Mouse (Mus musculus) left cerebral cortex, postnatal 10 days (tissue): ENCODE data around the gene Rbpj. TPM values are rescaled to one million over a fixed set of nuclear protein-coding genes. Genes with fewer than 3 reads are reported as not detected.

Source experiments
- DNase-seq, 2 experiments: peaks; one replicate each; pipeline ENCODE4 v3.0.0; 2021 to 2022; ENCODE audit warnings: low spot score in 2 of 2, mixed read lengths in 1 of 2; ENCODE audit errors: extremely low spot score in 1 of 2
- intact Hi-C: fragments of 180-260 bp; cut with DNase I; formaldehyde crosslinking; loops from one replicate; pipeline ENCODE4 v1.15.1; 2025
- total RNA-seq, 2 experiments: library from RNA; stranded (reverse); gene quantifications; 2 replicates each; pipeline ENCODE4 v1.2.3; 2021

Rbpj gene
- total RNA-seq, 2 experiments from 2014 or later: 23.3 to 24.6 TPM

DNA sequence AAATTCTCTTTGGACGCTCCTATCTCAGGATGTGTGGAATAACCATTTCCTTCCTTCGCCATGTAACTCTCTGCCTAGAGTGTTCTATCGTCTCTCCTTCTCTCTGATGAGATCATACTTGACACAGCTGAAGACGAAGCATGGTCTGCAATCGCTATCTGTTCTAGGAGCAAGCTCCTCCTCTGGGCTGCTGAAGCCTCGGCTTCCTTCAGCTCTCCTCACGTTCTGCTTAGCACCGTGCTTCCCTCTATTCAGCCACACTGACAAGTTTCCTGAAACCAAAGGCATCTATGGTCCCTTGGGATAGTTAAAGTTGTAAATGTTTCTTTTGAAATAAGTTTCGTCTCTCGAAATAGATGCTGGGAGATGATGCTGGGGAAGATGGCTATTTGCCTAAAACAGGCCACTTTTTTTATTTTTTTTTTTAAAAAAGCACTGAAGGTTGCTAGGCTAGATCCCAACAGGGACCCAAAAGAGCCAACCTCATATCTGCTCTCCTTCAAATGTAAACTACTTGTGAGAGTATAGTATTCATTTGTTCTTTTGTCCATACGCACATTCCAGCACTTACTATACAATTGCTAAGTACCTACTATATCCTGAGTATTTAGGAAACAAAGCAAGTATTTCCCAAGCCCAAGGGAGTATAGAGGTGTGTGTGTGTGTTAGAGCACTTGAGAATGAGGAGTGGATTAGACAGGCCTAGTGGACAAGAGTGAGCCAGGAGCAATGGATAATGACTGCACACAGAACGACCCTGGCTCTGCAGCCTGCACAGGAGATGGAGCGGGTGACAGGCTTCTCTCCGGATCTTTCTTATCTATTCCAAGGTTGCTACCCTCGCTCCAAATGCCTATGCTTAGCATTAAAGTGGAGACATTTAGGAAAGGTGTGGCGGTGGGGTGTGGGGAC, 726 bp downstream of the Rbpj start:
- intact Hi-C loops: no loop called here
- DNase-seq: no peak

DNA sequence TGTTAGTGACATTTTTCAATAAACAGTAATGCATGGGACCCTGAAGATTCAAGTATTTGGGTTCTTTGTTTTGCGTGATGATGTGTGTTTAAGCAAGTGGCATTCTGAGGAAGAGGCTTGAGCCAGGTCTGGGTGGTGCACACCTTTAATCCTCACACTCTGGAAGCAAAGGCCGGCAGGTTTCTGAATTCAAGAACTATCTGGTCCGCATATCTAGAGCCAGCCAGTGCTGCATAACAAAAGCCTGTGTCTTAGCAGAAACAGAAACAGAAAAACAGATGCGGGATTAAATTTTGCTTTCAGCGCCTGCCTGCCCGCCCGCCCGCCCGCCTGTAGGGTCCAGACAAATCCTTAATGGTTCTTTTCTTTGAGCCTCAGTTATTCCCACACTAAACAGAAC, 1.6 kb downstream of the Rbpj start:
- intact Hi-C loops: no loop called here
- DNase-seq: no peak

DNA sequence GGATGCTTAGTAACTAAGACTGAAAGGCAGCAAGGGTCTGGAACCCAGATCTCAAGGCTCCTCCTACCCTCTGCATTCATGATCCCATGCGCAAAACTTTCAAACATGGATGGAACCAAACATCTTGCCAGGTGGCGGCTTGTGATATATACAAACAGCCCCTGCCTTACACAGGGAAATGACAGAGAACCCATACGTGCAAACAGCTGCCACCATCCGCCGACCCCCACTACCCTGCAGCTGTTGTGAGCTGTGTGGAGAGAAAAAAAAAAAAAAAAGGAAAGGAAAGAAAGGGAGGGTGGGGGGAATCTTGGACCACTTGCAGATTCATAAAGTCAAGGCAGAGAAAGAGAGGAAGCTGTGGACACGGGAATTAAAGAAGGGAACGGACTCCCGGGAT, 2.4 kb downstream of the Rbpj start:
- DNase-seq: no peak
- intact Hi-C loops: no loop called here

DNA sequence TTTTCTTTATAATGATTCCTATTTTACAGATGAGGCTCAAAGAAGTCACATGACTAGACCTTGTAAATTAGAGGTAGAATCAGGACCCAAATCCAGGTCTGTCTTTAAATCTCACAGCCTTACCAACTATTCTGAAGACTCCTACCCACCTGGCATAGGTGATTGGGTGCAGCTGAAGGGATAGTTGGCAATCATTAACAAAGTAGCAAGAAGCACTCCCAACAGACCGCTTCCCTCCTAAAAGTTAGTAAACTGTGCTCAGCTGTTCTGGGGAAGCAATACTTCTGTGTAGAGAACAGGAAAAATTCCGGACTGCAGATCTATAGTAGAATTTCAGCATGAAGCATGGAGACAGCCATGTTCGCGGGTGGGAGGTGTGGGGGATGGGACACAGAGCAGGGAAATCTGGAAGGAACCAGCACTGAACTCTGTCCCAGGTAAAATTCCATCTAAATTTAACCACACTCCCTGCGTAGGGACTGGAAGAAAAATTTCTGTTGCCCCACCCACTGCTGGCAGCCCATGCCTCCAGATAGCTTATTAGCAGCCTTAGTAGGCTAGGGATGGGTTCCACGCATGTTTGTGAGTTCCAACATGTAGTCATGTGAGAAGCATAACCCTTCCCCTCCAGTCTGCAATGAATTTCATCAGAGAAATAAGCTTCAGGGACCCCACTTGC, 3.3 kb downstream of the Rbpj start:
- DNase-seq: no peak
- intact Hi-C loops: no loop called here

DNA sequence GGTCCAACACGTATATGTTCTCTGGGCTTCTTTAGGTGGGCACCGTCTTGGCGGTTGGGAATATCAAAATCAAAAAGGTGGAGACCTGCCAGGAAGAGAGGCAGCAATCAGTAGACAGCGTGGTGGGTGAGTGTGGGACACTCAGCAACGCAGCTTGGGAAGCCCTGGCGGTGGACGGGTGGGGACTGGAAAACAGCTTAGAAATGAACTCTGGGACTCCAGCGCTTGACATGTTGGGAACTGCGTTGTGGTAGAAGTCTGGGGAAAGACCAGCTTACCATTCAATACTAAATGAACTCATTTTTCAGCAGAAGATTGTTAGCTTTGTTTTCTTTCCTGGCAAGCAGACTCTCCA, 3.8 kb downstream of the Rbpj start:
- intact Hi-C loops: no loop called here
- DNase-seq: no peak

DNA sequence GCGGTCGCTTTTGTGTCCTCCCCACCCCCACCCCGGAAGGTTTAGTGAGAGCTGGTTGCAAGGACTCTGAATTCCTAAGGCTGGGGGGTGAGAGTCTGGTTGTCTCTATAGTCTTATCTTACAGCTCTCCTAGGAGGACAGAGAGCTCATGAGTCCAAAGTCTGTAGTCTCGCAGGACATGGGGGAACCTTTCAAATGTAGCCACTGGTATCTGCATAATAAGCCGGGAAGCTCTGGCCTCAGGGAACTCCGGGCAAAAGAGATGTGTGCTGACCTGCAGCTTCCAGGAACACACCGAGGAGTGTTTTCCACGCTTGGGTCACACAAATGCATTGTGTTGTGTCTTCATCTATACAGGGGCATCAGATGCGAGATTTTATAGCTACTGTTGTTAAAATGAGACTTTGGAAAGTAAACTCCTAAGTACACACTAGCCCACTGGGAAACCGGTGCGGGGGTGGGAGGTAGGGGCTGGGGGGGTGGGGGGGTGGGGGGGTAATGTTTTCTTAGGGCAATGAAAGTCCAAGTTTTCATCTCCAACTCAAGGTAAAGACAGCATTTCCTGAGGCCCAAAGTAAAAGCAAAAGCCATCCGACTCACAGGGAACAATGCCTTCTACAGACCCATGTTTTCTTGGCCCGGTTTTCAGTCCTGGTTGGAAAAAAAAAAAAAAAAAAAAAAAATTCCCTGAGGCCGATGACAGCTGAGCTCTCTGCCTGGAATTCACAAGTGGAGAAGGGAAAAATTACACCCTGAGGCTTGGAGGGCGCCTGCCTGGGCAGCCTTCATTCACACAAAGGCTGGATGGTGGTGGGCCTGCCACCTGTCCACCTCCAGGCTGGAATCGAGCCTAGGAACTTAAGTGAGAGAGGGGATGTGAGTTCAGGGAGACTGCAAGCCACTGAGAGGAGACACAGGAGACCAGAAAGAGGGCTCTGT, 4.5 kb downstream of the Rbpj start:
- intact Hi-C loops: no loop called here
- no peak for DNase-seq

DNA sequence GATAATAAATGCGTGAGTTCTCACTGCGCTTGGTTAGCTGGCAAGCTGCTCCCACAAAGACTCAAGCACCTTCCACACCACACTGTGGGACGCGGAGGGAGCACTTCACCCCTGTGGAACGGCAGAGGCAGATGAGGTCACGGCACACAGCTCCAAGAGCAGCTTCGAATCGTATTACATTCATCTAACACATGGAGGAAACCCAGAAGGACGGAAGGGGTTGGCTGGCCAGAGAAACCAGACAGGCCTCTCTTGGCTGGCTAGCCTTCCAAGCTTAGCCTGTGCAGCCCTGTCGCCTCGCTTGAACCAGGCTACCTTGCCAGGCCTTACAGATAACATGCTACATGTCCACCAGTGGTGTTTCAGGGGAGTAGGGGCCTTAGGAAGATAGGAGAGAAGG, 6.5 kb downstream of the Rbpj start:
- intact Hi-C loops: no loop called here
- DNase-seq: no peak

DNA sequence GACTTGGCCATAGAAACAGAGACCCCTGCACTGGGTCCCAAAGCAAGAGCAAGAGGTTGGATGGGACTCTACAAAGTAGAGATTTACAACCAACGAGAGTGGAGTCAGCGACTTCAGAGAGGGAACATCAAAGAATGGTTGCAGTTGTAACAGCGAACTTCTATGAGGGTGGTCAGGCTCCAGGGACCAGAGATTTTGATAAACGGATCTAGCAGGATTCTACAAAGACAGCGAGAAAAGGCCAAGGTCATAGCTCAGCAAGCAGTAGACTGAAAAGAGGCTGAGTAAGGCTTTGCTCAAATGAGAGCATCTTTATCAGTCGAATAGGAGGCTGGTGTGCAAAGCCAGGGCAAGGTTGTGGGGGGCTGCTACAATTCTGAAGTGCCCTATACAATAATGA, 13.2 kb downstream of the Rbpj start:
- intact Hi-C loops: no loop called here
- DNase-seq: no peak

DNA sequence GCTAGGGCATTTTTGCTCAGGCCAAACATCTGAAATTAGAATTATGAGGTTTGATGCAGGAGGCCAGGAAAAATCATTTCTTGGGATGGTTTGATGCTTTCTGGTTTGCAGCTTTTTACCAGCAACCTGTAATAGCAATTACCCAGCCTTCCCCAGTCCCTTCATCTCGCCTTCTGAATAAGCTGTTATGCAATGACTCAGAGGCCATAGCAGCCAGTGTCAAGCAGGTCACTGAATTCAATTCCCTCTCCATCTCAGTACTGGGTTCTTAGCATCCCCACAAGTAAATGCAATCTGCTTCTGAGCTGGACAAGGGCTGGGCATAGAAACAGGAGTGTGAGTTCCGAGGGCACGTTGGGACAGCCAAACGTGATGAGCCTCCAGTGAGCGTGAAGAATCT, 13.9 kb downstream of the Rbpj start:
- intact Hi-C loops: no loop called here
- no peak for DNase-seq

DNA sequence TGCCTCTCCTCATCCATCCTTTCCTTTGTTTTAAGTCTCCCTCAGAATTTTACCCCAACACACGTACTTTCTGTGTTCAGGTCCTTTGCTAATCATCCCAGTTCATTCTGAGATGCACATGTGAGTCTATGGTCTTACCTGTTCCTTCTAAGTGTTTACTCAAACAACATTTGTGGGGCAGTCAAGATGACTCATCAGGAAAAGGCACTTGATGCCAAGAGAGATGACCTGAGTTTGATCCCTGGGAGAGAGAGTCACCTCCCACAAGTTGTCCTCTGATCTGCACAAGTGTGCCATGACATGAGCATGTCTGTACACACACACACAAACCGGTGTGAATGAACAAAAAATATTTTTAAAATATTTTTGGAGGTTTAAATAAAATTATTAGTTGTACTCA, 15.1 kb downstream of the Rbpj start:
- DNase-seq: no peak
- intact Hi-C loops: no loop called here

DNA sequence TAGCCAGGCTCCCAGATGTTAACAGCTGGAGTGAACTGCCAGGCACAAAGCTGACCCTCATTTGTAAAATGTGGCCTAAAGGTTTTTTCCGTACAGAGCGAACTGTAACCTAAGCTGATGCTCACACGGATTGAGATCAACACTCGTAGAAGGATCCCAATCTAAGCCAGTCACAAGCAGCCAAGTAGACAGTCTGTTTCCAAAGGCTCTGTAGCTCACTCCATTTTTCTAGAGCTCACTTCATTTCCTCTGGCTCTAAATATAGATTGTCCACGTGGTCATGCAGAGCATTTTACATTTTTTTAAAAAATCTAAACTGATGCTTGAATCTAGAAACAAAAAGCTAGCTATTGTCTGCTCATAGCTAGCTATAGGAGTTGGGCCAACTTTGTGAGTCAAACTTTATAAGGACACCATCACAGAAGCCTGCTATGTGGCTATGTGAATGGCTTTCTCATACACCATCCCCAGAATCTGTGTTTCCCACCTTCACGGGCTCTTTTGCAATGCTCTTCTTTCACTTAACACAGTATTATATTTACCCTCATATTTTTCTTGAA, 19.2 kb downstream of the Rbpj start:
- intact Hi-C loops: no loop called here
- DNase-seq: no peak

DNA sequence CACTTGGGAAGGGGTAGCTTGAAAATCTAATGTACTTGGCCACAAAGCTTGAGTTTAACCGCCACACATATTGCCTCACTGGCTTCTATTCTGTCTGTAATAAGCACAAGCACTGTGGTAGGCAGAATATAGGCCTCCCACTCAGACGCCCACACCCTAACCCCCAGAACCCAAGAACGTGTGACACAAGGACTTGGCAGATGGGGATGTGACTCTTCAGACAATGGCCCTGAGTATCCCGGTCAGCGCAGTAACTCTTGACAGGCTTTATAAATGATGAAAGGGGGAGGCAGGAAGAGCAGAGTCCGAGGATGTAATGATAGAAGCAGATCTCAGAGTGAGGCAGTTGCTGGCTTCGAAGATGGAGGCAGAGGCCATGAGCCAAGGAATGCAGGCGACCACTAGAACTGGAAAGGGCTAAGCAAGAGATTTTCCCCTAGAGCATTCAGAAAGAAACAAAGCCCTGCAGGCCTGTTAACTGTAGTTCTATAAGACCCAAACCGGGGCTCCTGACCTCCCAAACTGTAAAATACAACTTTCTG, 20.1 kb downstream of the Rbpj start:
- no peak for DNase-seq
- intact Hi-C loops: no loop called here

DNA sequence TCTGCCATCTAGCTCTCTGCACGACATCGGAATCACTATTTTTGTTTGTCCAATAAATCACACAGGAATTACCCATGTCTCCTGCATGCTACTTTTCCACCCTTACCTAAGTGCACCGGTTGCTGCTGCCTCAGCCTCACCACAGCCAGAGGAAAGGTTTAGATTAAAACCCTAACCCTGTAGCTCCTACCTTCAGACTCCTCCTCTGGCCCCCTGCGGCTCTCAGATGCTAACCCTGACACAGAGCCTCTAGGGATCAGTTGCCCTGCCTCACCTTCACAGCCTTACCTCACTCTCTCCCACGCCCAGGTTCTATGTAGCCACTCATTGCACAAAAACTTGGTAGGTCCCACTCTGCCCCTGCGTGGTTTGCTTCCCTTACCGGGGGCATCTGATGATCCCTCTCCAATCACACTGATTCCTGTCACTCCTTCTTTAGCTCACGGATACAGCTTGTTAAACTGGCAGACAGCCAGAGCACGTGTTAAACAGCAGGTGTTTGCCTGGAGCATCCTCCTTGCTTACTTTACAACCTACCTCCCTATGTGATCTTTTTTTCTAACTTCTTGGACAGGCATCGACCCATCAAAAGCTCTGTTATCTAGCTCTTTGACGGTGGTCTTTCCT, 21.1 kb downstream of the Rbpj start:
- intact Hi-C loops: no loop called here

DNA sequence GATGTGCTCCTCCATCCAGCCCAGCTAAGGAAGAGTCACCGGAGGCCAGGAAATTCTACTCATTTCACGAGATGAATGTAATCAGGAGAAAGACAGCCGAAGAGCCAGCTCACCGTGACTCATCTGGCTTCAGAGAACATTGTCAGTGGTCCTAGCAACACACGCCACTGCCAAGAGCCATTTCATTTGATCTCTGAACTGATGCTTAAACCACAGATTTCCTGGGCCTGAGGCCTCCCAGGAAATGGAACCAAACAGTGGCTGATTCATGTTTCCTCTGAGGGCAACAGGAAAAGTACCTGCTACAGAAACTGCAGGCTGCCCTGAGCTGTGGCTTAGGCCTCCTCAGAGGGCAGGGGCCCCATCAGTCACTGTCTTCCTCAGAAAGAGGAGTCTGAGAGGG, 24.7 kb downstream of the Rbpj start:
- intact Hi-C loops: no loop called here

More for the DNA sequence above, 21.1 kb downstream of the Rbpj start:
- no peak for DNase-seq

DNA sequence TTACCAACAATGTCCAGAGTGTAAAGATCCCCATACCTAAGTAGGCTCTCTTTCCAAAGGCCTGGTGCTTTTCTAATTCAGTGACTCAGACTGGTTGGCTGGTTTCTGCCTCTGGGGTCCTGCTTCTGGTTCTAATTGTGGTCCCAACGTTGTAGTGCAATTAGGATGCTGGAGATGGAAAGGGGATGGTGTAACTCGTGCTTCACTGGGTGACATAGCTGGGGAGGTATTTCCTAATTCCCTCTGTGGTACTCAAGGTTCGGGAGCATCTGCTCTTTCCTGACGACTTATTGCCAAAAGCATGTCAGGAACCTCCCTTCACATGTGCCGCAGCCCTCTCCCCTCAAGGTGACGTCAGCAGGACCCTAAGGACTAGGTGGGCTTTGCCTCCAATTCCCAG, 27.8 kb downstream of the Rbpj start:
- intact Hi-C loops: no loop called here
- no peak for DNase-seq

More for the DNA sequence above, 24.7 kb downstream of the Rbpj start:
- no peak for DNase-seq

DNA sequence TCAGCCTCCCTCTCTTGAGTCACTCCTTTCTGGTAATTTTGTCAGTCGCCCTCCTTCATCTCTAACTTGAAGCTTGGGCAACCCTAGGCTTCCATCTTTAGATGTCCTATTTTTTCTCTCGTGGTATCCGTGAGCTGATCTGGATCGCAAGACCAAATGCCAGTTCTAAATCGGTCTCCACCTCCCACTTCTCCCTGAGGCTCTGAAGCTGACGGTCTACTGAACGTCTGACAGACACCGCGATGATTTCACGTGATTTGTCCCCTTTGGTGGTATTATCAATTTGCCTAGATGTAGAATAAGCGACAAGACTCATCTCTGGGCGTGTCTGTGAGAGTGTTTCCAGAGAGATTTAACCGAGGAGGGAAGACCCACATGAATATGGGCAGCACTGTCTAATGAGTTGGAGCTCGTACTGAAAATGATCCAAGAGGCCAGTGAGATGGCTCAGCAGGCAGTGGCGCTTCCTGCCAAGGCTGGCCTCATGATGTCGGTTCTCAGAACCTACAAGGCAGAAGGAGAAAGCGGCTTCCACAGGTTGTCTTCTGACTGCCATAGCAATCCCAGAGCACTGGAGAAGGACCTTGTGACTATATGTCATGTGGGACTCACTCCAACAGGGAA, 28.7 kb downstream of the Rbpj start:
- intact Hi-C loops: no loop called here
- peak in 1 of 2 experiments; percentile 26 for DNase-seq

DNA sequence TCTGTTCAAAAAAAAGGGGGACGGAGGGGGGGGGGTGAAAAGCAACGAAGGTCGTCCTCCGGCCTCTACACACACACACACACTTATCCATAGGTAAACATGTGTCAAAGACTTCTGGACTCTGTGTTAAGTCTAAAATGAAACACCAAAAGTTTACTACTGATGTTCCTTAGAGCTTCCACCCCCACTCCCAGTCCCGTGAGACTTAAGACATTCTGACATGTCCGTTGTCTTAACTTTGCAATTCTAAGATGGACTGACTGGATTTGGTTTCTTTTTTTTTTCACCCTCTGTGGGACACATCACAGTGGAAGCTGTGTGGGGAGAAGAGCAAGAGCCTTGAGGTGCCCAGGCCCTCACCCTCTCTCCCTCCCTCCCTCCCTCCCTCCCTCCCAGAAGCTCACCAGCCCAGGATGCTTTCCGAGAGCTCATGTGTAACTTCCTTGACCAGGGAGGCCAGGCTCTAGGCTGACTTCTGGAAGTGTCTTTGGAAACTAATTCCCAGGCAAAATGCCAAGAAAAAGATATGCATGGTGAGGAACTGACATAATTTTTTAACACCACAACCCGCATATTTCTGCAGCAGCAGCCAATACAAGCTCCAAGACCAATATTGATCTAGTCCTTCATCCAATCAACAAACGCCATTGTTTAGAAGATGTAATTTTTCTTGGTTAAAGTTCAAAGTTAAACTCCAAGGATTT, 31.0 kb downstream of the Rbpj start:
- no peak for DNase-seq
- intact Hi-C loops: no loop called here
